Mouse (Mus musculus) spleen, adult 2 months (tissue): ENCODE measurements around the gene Ptpn13.

ENCODE experiments used
- CTCF ChIP-seq: fragments of 200-500 bp; IDR thresholded peaks from 2 replicates; pipeline ENCODE4 v1.5.1; 2011; ENCODE audit warnings: mild to moderate bottlenecking, inconsistent platforms; ENCODE audit not compliant: insufficient read depth, insufficient read length, insufficient replicate concordance; ENCODE audit errors: extremely low read depth
- POLR2A ChIP-seq: fragments of 200-500 bp; IDR thresholded peaks from 2 replicates; pipeline ENCODE4 v1.6.1; 2011; ENCODE audit warnings: low read depth, low read length, inconsistent platforms

GRCm38 (mm10) chr5:103595394-103596226 is 170.6 kb downstream of the Ptpn13 start:
- TF ChIP-seq POLR2A (no peak), CTCF (no peak)
